Mouse (Mus musculus) stomach, postnatal 0 days (tissue): ENCODE results near the gene Uchl4.

ENCODE experiments used
- CTCF ChIP-seq: IDR thresholded peaks from 2 replicates; pipeline ENCODE4 v1.5.1; 2016; ENCODE audit warnings: antibody characterized with exemption, low read depth, mild to moderate bottlenecking, moderate library complexity
- EP300 ChIP-seq: optimal IDR thresholded peaks from 2 replicates; pipeline ENCODE3; 2016; ENCODE audit warnings: antibody characterized with exemption

- TF ChIP-seq CTCF, result no peak
- no peak for TF ChIP-seq EP300
Observed at GRCm38 (mm10) chr9:64236056-64236455, 1.1 kb downstream of the Uchl4 start.
